Mouse (Mus musculus) left cerebral cortex, adult 9 months (tissue): ENCODE measurements around the gene Arid3a.

ENCODE experiments used
- DNase-seq, 2 experiments: peaks; one replicate each; pipeline ENCODE4 v3.0.0; 2022; ENCODE audit warnings: low spot score in 2 of 2

Arid3a gene

GRCm38 (mm10) chr10:79927324-79928029, 634 bp downstream of the Arid3a start:
- no peak for DNase-seq

GRCm38 (mm10) chr10:79928030-79928694, 1.3 kb downstream of the Arid3a start:
- no peak for DNase-seq

GRCm38 (mm10) chr10:79928907-79929701, 2.3 kb downstream of the Arid3a start:
- no peak for DNase-seq

- no peak for DNase-seq
These were observed 3.4 kb downstream of the Arid3a start for GRCm38 (mm10) chr10:79929967-79930825.

GRCm38 (mm10) chr10:79930826-79931186, 4.0 kb downstream of the Arid3a start:
- DNase-seq = no peak

GRCm38 (mm10) chr10:79931797-79932196, 5.0 kb downstream of the Arid3a start:
- DNase-seq = no peak

GRCm38 (mm10) chr10:79932736-79933135, 5.9 kb downstream of the Arid3a start:
- DNase-seq = no peak

GRCm38 (mm10) chr10:79933145-79933679, 6.4 kb downstream of the Arid3a start:
- DNase-seq = no peak

- no peak for DNase-seq
These were observed 7.0 kb downstream of the Arid3a start for GRCm38 (mm10) chr10:79933861-79934260.

- DNase-seq = no peak
These were observed 7.5 kb downstream of the Arid3a start for GRCm38 (mm10) chr10:79934272-79934721.

GRCm38 (mm10) chr10:79934794-79935569, 8.1 kb downstream of the Arid3a start:
- no peak for DNase-seq

- no peak for DNase-seq
These were observed 9.6 kb downstream of the Arid3a start for GRCm38 (mm10) chr10:79936284-79936910.

GRCm38 (mm10) chr10:79936911-79937441, 10.1 kb downstream of the Arid3a start:
- no peak for DNase-seq

GRCm38 (mm10) chr10:79937775-79938526, 11.1 kb downstream of the Arid3a start:
- no peak for DNase-seq

GRCm38 (mm10) chr10:79940749-79941148, 13.9 kb downstream of the Arid3a start:
- DNase-seq = no peak

- DNase-seq = no peak
These were observed 16.1 kb downstream of the Arid3a start for GRCm38 (mm10) chr10:79942988-79943387.

- DNase-seq = no peak
These were observed 16.6 kb downstream of the Arid3a start for GRCm38 (mm10) chr10:79943471-79943901.

GRCm38 (mm10) chr10:79945507-79946234, 18.8 kb downstream of the Arid3a start:
- DNase-seq = no peak
